Mouse (Mus musculus) megakaryocyte, embryonic 14.5 days (primary cell): ENCODE data around the gene Ablim2.

Experiments
- FLI1 ChIP-seq: IDR thresholded peaks from 2 replicates; pipeline ENCODE4 v1.6.1; 2012; ENCODE audit warnings: low read length, inconsistent platforms, mixed read lengths
- GATA1 ChIP-seq: IDR thresholded peaks from 3 replicates; pipeline ENCODE4 v1.6.1; 2012; ENCODE audit warnings: mixed read lengths, low read length, inconsistent platforms, borderline replicate concordance

GRCm38 (mm10) chr5:35785853-35786252 is 28.2 kb downstream of the Ablim2 start:
- TF ChIP-seq GATA1 (no peak), FLI1 (no peak)
